Mouse (Mus musculus) C2C12 (cell line): ENCODE data around the gene Adgrg1.

Source experiments
- CTCF ChIP-seq: IDR thresholded peaks from one replicate; pipeline ENCODE4 v1.5.1; 2011; ENCODE audit not compliant: control insufficient read depth, insufficient read depth, insufficient read length
- MAX ChIP-seq: IDR thresholded peaks from one replicate; pipeline ENCODE4 v1.6.1; 2011; ENCODE audit warnings: mild to moderate bottlenecking, control low read depth

DNA sequence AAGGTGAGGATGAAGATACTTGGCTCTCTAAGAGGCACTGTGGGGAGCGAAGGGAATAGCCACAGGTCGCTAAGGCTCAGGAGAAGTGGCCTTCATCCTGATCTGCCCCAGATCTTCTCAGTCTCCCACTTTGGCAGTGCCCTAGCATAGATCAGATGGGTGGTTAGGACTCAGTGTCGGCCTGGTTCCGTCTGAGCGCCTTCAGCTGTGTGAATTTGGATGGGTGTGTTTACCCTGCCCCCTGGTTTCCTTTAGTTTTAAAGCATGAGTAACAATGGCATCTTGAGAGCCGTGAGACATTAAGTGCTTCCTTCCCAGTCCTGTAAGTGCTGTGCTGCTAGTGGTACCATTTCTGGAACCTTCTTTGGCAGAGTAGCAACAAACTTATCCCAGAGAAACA lies 14.1 kb downstream of the Adgrg1 start:
- TF ChIP-seq CTCF: no peak
- TF ChIP-seq MAX: no peak
